Mouse (Mus musculus): ENCODE results near the gene Top3a.

DNA sequence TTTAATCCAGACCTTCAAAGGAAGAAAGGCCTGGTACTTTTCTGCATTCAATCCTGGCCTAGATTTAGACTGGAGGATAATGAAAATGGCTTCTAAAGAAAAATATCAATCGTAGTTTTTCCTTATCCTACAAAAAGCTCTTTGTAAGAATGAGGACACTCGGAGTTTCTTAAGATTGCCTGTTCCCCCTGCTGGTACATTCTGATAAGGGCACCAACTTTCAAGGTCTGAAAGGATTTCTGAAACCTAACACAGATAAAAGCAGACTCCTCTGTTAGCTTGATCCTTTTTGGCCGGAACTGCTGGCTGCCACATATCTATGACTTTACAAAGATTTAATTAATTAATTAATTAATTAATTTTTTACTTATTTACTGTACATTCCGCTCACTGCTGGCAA is 10.2 kb downstream of the Top3a start:
- TF ChIP-seq USF1 (IDR thresholded peaks at IDR 0.05; ENCODE audit: low read depth) (no peak), MYOG (IDR thresholded peaks at IDR 0.05; ENCODE audit: control insufficient read depth in 1 of 3, insufficient read depth in 1 of 3, insufficient read length in 2 of 3, low read depth in 2 of 3) (no peak), REST (IDR thresholded peaks at IDR 0.05; ENCODE audit: insufficient read depth, insufficient read length) (no peak), POLR2A (IDR thresholded peaks at IDR 0.05; ENCODE audit: insufficient read length, low read depth) (no peak)

Data from myocyte (in vitro differentiated cells).